Mouse (Mus musculus): ENCODE measurements around the gene Trappc6a.

GRCm38 (mm10) chr7:19509786-19510185 is 1.6 kb downstream of the Trappc6a start:
- TF ChIP-seq CTCF (IDR thresholded peaks at IDR 0.05; ENCODE audit: borderline replicate concordance, extremely low read depth, insufficient read depth, insufficient read length) = no peak
- no peak for TF ChIP-seq POLR2A (IDR thresholded peaks at IDR 0.05; ENCODE audit: borderline replicate concordance, extremely low read depth, insufficient read depth, insufficient read length, poor library complexity, severe bottlenecking)

Measured in brain, embryonic 14.5 days (tissue).